Mouse (Mus musculus) embryonic facial prominence, embryonic 11.5 days (tissue): ENCODE measurements around the gene Nfic. TPM values are rescaled to one million over a fixed set of nuclear protein-coding genes. Genes with fewer than 3 reads are reported as not detected.

ENCODE experiments used
- ATAC-seq: fragments of 200-750 bp; cut with Nextera tagmentation; replicated peaks from 2 replicates; pipeline ENCODE4 v1.8.0; 2017; ENCODE audit warnings: low read depth; ENCODE audit not compliant: insufficient number of reproducible peaks, low FRiP score, low TSS enrichment
- DNase-seq: peaks from one replicate; pipeline ENCODE4 v3.0.0-alpha.2; 2015; ENCODE audit warnings: low spot score
- H3K27ac ChIP-seq: fragments of 300-500 bp; sonication (generic); replicated peaks from 2 replicates; pipeline ENCODE4 v1.5.1; 2014; ENCODE audit warnings: mild to moderate bottlenecking, low read depth, low read length, control low read depth
- H3K27me3 ChIP-seq: fragments of 300-500 bp; sonication (generic); 2 replicates; pipeline ENCODE4 v1.6.1; 2014; ENCODE audit warnings: mild to moderate bottlenecking, low read length, moderate library complexity, mixed read lengths; ENCODE audit not compliant: control insufficient read depth, insufficient read depth
- H3K36me3 ChIP-seq: fragments of 300-500 bp; sonication (generic); replicated peaks from 2 replicates; pipeline ENCODE4 v1.6.1; 2014; ENCODE audit warnings: low read depth, mild to moderate bottlenecking, low read length, moderate library complexity, mixed read lengths; ENCODE audit not compliant: control insufficient read depth, insufficient read depth
- H3K4me1 ChIP-seq: fragments of 300-500 bp; sonication (generic); 2 replicates; pipeline ENCODE4 v1.6.1; 2014; ENCODE audit warnings: low read length, mixed read lengths; ENCODE audit not compliant: control insufficient read depth, insufficient read depth
- H3K4me2 ChIP-seq: fragments of 300-500 bp; sonication (generic); 2 replicates; pipeline ENCODE4 v1.6.1; 2014; ENCODE audit warnings: low read depth, mild to moderate bottlenecking, control low read depth, low read length, moderate library complexity
- H3K4me3 ChIP-seq: fragments of 300-500 bp; sonication (generic); 2 replicates; pipeline ENCODE4 v1.5.1; 2014; ENCODE audit warnings: low read depth, low read length, control low read depth
- H3K9ac ChIP-seq: fragments of 300-500 bp; sonication (generic); replicated peaks from 2 replicates; pipeline ENCODE4 v1.6.1; 2014; ENCODE audit warnings: mild to moderate bottlenecking, control low read depth, low read length
- H3K9me3 ChIP-seq: fragments of 300-500 bp; sonication (generic); replicated peaks from 2 replicates; pipeline ENCODE4 v1.6.1; 2016; ENCODE audit warnings: mild to moderate bottlenecking, low read length, inconsistent platforms, mixed read lengths; ENCODE audit not compliant: control insufficient read depth
- WGBS: fragments of 180-500 bp; shearing (Covaris S2); extraction: QIAGEN DNeasy Blood & Tissue Kit; methylation state at CpG from one replicate; pipeline ENCODE4 v1.1.7; 2014; 5-methylcytosine and 5-hydroxymethylcytosine counted together
- polyA plus RNA-seq: library from polyadenylated mRNA; unstranded; fragments of >200 nt; fragmentation: Nextera tagmentation; extraction: Ambion mirVana; gene quantifications from 2 replicates; pipeline ENCODE4 v1.2.1, GENCODE M21; 2014

The Nfic gene
- polyA plus RNA-seq, 1 experiment from 2014 or later = 13.1 TPM

GRCm38 (mm10) chr10:81415549-81416310, 39.7 kb downstream of the Nfic start:
- Histone ChIP-seq H3K36me3 (no peaks in the 10 kb centered on the region; the same call in 1 of the 2 replicates), H3K9me3 (no peaks in the 10 kb centered on the region), H3K4me2 (no peak overlapping the region), H3K4me1 (peaks cover 7% of the 10 kb centered on the region), H3K27me3 (no peaks in the 10 kb centered on the region), H3K27ac (peak overlapping the region; percentile 41), H3K4me3 (no peak overlapping the region; the same call in 1 of the 2 replicates), H3K9ac (no peak overlapping the region)
- ATAC-seq = no peak
- DNase-seq = no peak
- WGBS = 60% methylated on average over 17 of the region's 17 CpGs

GRCm38 (mm10) chr10:81415146-81415545, 40.3 kb downstream of the Nfic start:
- Histone ChIP-seq H3K36me3 (no peaks in the 10 kb centered on the region; the same call in 1 of the 2 replicates), H3K9me3 (no peaks in the 10 kb centered on the region), H3K4me3 (no peak overlapping the region), H3K9ac (no peak overlapping the region), H3K27ac (no peak overlapping the region; the same call in 1 of the 2 replicates), H3K27me3 (no peaks in the 10 kb centered on the region), H3K4me1 (peaks cover 7% of the 10 kb centered on the region), H3K4me2 (0 out of 2 replicates have a peak overlapping the region, but pooled peaks have one; percentile 16)
- DNase-seq = no peak
- no peak for ATAC-seq
- WGBS = 85% methylated on average over 5 of the region's 5 CpGs

GRCm38 (mm10) chr10:81414682-81415081, 40.8 kb downstream of the Nfic start:
- Histone ChIP-seq H3K36me3 (no peaks in the 10 kb centered on the region; the same call in 1 of the 2 replicates), H3K27ac (no peak overlapping the region), H3K4me1 (peaks cover 7% of the 10 kb centered on the region), H3K4me3 (no peak overlapping the region), H3K9ac (no peak overlapping the region), H3K9me3 (no peaks in the 10 kb centered on the region), H3K27me3 (no peaks in the 10 kb centered on the region), H3K4me2 (0 out of 2 replicates have a peak overlapping the region, but pooled peaks have one; percentile 16)
- ATAC-seq = no peak
- peak; percentile 44 for DNase-seq

GRCm38 (mm10) chr10:81413310-81414261, 41.8 kb downstream of the Nfic start:
- DNase-seq (peak; percentile 76), ATAC-seq (no peak)
- Histone ChIP-seq H3K4me2 (0 out of 2 replicates have a peak overlapping the region, but pooled peaks have one; percentile 19), H3K4me3 (no peak overlapping the region), H3K27ac (peak overlapping the region; percentile 25; the same call in 1 of the 2 replicates), H3K9me3 (no peaks in the 10 kb centered on the region), H3K4me1 (peaks cover 11% of the 10 kb centered on the region), H3K36me3 (no peaks in the 10 kb centered on the region; the same call in 1 of the 2 replicates), H3K9ac (peak overlapping the region; percentile 30), H3K27me3 (no peaks in the 10 kb centered on the region)
- 26% methylated on average over 26 of the region's 26 CpGs for WGBS

- Histone ChIP-seq H3K27me3 (no peaks in the 10 kb centered on the region), H3K9me3 (no peaks in the 10 kb centered on the region), H3K27ac (no peak overlapping the region), H3K4me2 (no peak overlapping the region), H3K4me3 (no peak overlapping the region), H3K4me1 (peaks cover 16% of the 10 kb centered on the region), H3K9ac (no peak overlapping the region), H3K36me3 (no peaks in the 10 kb centered on the region; the same call in 1 of the 2 replicates)
- DNase-seq = no peak
- 76% methylated on average over 16 of the region's 16 CpGs for WGBS
- ATAC-seq = no peak
These were observed 42.7 kb downstream of the Nfic start for GRCm38 (mm10) chr10:81412586-81413309.

GRCm38 (mm10) chr10:81411471-81412400, 43.7 kb downstream of the Nfic start:
- WGBS = 80% methylated on average over 18 of the region's 18 CpGs
- no peak for ATAC-seq
- Histone ChIP-seq H3K27ac (peak overlapping the region; percentile 32; the same call in 1 of the 2 replicates), H3K4me1 (peaks cover 17% of the 10 kb centered on the region), H3K9ac (no peak overlapping the region), H3K27me3 (no peaks in the 10 kb centered on the region; the same call in 1 of the 2 replicates), H3K9me3 (no peaks in the 10 kb centered on the region), H3K4me2 (no peak overlapping the region), H3K4me3 (no peak overlapping the region), H3K36me3 (no peaks in the 10 kb centered on the region; the same call in 1 of the 2 replicates)
- DNase-seq = no peak

- Histone ChIP-seq H3K4me2 (no peak overlapping the region), H3K9ac (no peak overlapping the region), H3K27me3 (no peaks in the 10 kb centered on the region; the same call in 1 of the 2 replicates), H3K36me3 (no peaks in the 10 kb centered on the region; the same call in 1 of the 2 replicates), H3K4me1 (peaks cover 17% of the 10 kb centered on the region), H3K27ac (peak overlapping the region; percentile 32; the same call in 1 of the 2 replicates), H3K4me3 (no peak overlapping the region), H3K9me3 (no peaks in the 10 kb centered on the region)
- DNase-seq = no peak
- 79% methylated on average over 9 of the region's 9 CpGs for WGBS
- no peak for ATAC-seq
These were observed 44.5 kb downstream of the Nfic start for GRCm38 (mm10) chr10:81410981-81411380.
